Mouse (Mus musculus) CH12.LX (cell line): ENCODE results near the gene Sult1d1. TPM values are rescaled to one million over a fixed set of nuclear protein-coding genes. Genes with fewer than 3 reads are reported as not detected.

Source experiments
- DNase-seq: peaks from one replicate; pipeline ENCODE4 v3.0.0-alpha.2; 2013; ENCODE audit errors: extremely low read depth
- H3K27ac ChIP-seq: 2 replicates; pipeline ENCODE4 v1.5.1; 2012; ENCODE audit warnings: low read depth, mild to moderate bottlenecking, control low read depth, moderate library complexity; ENCODE audit not compliant: insufficient read depth
- H3K27me3 ChIP-seq: replicated peaks from 2 replicates; pipeline ENCODE3; 2012; ENCODE audit warnings: inconsistent platforms
- H3K36me3 ChIP-seq, 2 experiments: replicated peaks in 1 of 2; 2 replicates each; pipeline versions ENCODE3 to v1.6.1; 2012; ENCODE audit warnings: inconsistent platforms in 1 of 2, low read length in 1 of 2, mild to moderate bottlenecking in 1 of 2, mixed read lengths in 1 of 2, moderate library complexity in 1 of 2; ENCODE audit not compliant: control insufficient read depth in 1 of 2, insufficient read depth in 1 of 2
- H3K4me1 ChIP-seq, 2 experiments: 2 replicates each; pipeline ENCODE4 v1.6.1; 2012; ENCODE audit warnings: inconsistent platforms in 1 of 2, moderate library complexity in 1 of 2; ENCODE audit not compliant: insufficient read depth in 2 of 2, control insufficient read depth in 1 of 2
- H3K4me2 ChIP-seq: 2 replicates; pipeline ENCODE4 v1.6.1; 2012; ENCODE audit warnings: low read depth, mild to moderate bottlenecking, control low read depth; ENCODE audit not compliant: poor library complexity, insufficient read depth, severe bottlenecking
- H3K4me3 ChIP-seq, 3 experiments: fragments of 150-350 bp in 1 of 3; sonication (generic) in 1 of 3; replicated peaks in 1 of 3; 2 replicates each; pipeline versions ENCODE3 to v1.5.1; 2011 to 2012; ENCODE audit warnings: low read depth in 2 of 3, low read length in 2 of 3, mild to moderate bottlenecking in 2 of 3, moderate library complexity in 2 of 3, control low read depth in 1 of 3, improper control_type of control experiment in 1 of 3, inconsistent platforms in 1 of 3, mixed read lengths in 1 of 3; ENCODE audit not compliant: poor library complexity in 1 of 3
- H3K79me2 ChIP-seq: replicated peaks from 2 replicates; pipeline ENCODE4 v1.6.1; 2012; ENCODE audit warnings: mild to moderate bottlenecking, moderate library complexity; ENCODE audit not compliant: control insufficient read depth, poor library complexity, insufficient read depth, severe bottlenecking; ENCODE audit errors: extremely low read depth
- H3K9ac ChIP-seq: 2 replicates; pipeline ENCODE4 v1.6.1; 2012; ENCODE audit warnings: low read depth, mild to moderate bottlenecking, control low read depth, moderate library complexity; ENCODE audit not compliant: insufficient read depth
- H3K9me3 ChIP-seq: replicated peaks from 2 replicates; pipeline ENCODE3; 2012; ENCODE audit warnings: low read length, inconsistent platforms, mixed read lengths
- CHD2 ChIP-seq: IDR thresholded peaks from 2 replicates; pipeline ENCODE4 v1.6.1; 2011; ENCODE audit warnings: low read length, improper control_type of control experiment
- CTCF ChIP-seq, 2 experiments: IDR thresholded peaks in 1 of 2; conservative IDR thresholded peaks in 1 of 2; 2 replicates each; pipeline ENCODE4 v1.5.1; 2011 to 2012; ENCODE audit warnings: low read depth in 2 of 2, low read length in 2 of 2, improper control_type of control experiment in 1 of 2, inconsistent platforms in 1 of 2, mild to moderate bottlenecking in 1 of 2, moderate library complexity in 1 of 2
- ELF1 ChIP-seq: IDR thresholded peaks from 2 replicates; pipeline ENCODE4 v1.6.1; 2014; ENCODE audit warnings: low read depth, mild to moderate bottlenecking, inconsistent platforms, low read length, improper control_type of control experiment
- HCFC1 ChIP-seq: IDR thresholded peaks from 2 replicates; pipeline ENCODE4 v1.6.1; 2012; ENCODE audit warnings: low read depth, mild to moderate bottlenecking, inconsistent platforms, low read length, improper control_type of control experiment
- IRF4 ChIP-seq: IDR thresholded peaks from 2 replicates; pipeline ENCODE4 v1.6.1; 2014; ENCODE audit warnings: low read depth, mild to moderate bottlenecking, inconsistent platforms, low read length, improper control_type of control experiment
- JUND ChIP-seq: conservative IDR thresholded peaks from 2 replicates; pipeline ENCODE4 v1.6.1; 2011; ENCODE audit warnings: low read depth, low read length, improper control_type of control experiment
- KAT2A ChIP-seq: IDR thresholded peaks from 2 replicates; pipeline ENCODE4 v1.6.1; 2012; ENCODE audit warnings: low read length, improper control_type of control experiment, inconsistent platforms; ENCODE audit not compliant: insufficient replicate concordance
- MEF2A ChIP-seq: IDR thresholded peaks from 2 replicates; pipeline ENCODE4 v1.6.1; 2014; ENCODE audit warnings: low read depth, mild to moderate bottlenecking, inconsistent platforms, low read length, improper control_type of control experiment, borderline replicate concordance
- NELFE ChIP-seq: IDR thresholded peaks from 2 replicates; pipeline ENCODE4 v1.6.1; 2011; ENCODE audit warnings: low read depth, low read length, improper control_type of control experiment
- NRF1 ChIP-seq: IDR thresholded peaks from 2 replicates; pipeline ENCODE4 v1.6.1; 2014; ENCODE audit warnings: low read depth, mild to moderate bottlenecking, inconsistent platforms, low read length, improper control_type of control experiment, moderate library complexity
- POLR2A ChIP-seq: IDR thresholded peaks from 2 replicates; pipeline ENCODE4 v1.6.1; 2011; ENCODE audit warnings: low read depth, mild to moderate bottlenecking, improper control_type of control experiment, low read length
- POLR2AphosphoS2 ChIP-seq: IDR thresholded peaks from 2 replicates; pipeline ENCODE4 v1.6.1; 2011; ENCODE audit warnings: low read depth, low read length, improper control_type of control experiment
- RCOR1 ChIP-seq: conservative IDR thresholded peaks from 2 replicates; pipeline ENCODE4 v1.6.1; 2012; ENCODE audit warnings: low read depth, mild to moderate bottlenecking, inconsistent platforms, low read length, improper control_type of control experiment
- SMC3 ChIP-seq: IDR thresholded peaks from 2 replicates; pipeline ENCODE4 v1.6.1; 2011; ENCODE audit warnings: low read depth, low read length, improper control_type of control experiment
- TBP ChIP-seq: conservative IDR thresholded peaks from 2 replicates; pipeline ENCODE4 v1.6.1; 2011; ENCODE audit warnings: low read depth, low read length, improper control_type of control experiment
- USF2 ChIP-seq: conservative IDR thresholded peaks from 2 replicates; pipeline ENCODE4 v1.6.1; 2011; ENCODE audit warnings: low read depth, low read length, improper control_type of control experiment
- ZC3H11A ChIP-seq: IDR thresholded peaks from 2 replicates; pipeline ENCODE4 v1.6.1; 2012; ENCODE audit warnings: low read depth, mild to moderate bottlenecking, inconsistent platforms, low read length, improper control_type of control experiment
- ZKSCAN1 ChIP-seq: IDR thresholded peaks from 2 replicates; pipeline ENCODE4 v1.6.1; 2012; ENCODE audit warnings: low read depth, inconsistent platforms, low read length, improper control_type of control experiment, borderline replicate concordance
- ZMIZ1 ChIP-seq: IDR thresholded peaks from 2 replicates; pipeline ENCODE4 v1.6.1; 2012; ENCODE audit warnings: low read depth, mild to moderate bottlenecking, inconsistent platforms, low read length, improper control_type of control experiment
- ZNF384 ChIP-seq: IDR thresholded peaks from 2 replicates; pipeline ENCODE4 v1.6.1; 2012; ENCODE audit warnings: low read depth, low read length, improper control_type of control experiment, inconsistent platforms
- dilution Hi-C: fragments of 300-500 bp; cut with MboI; formaldehyde crosslinking; loops from 2 replicates; pipeline ENCODE4 v1.14.3; 2020; ENCODE audit warnings: low sequenced_read_pairs; ENCODE audit not compliant: extremely low pct_unique_long_range_greater_than_20kb, extremely low pct_ligation_motif_present
- in situ Hi-C: fragments of 300-500 bp; cut with MboI; formaldehyde crosslinking; loops from 3 replicates; pipeline ENCODE4 v1.14.3; 2019; ENCODE audit warnings: low sequenced_read_pairs, low pct_ligation_motif_present, low pct_unique_long_range_greater_than_20kb, mixed read lengths
- polyA plus RNA-seq: library from polyadenylated mRNA; unstranded; fragments of >175 nt; gene quantifications from 2 replicates; pipeline ENCODE4 v1.2.1, GENCODE M21; 2012; ENCODE audit warnings: low read depth; ENCODE audit not compliant: insufficient read length
- total RNA-seq, 2 experiments: library from RNA; depleted of rRNA; stranded (reverse); fragments of 300-350 nt in 1 of 2; fragments of >200 nt in 1 of 2; gene quantifications; 2 replicates each; pipeline ENCODE4 v1.2.3; 2012 to 2014

Sult1d1 gene
- total and polyA plus RNA-seq, 3 experiments = not detected

DNA sequence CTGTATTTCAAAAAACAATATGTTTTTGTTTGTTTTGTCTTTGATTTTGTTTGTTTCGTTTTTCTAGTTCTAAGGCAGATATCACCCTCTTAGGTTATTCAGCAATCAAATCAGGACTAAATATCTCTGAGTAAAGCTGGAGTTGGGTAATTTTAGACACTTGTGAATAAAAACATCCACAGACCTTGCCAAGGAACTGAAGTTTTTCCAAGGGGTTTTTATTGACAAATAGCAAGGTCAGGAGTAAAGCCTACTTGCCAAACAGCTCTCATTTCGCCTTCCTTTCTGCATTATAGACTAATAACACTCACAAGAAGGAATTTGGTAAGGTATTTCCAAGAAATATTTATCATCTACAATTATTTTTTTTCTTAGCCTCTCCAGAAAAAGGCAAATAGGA lies 29.1 kb upstream of the Sult1d1 start:
- no peak overlapping the region for H3K4me2 ChIP-seq
- H3K27ac ChIP-seq = no peak overlapping the region
- DNase-seq = no peak
- H3K4me3 ChIP-seq = no peak overlapping the region
- H3K4me1 ChIP-seq = no peaks in the 10 kb centered on the region
- H3K79me2 ChIP-seq = no peaks in the 10 kb centered on the region
- H3K36me3 ChIP-seq = no peaks in the 10 kb centered on the region
- H3K27me3 ChIP-seq = no peaks in the 10 kb centered on the region
- dilution Hi-C loops = no loop called here
- in situ Hi-C loops = no loop called here
- H3K9ac ChIP-seq = no peak overlapping the region
- no peaks in the 10 kb centered on the region for H3K9me3 ChIP-seq
- TF ChIP-seq ELF1 = no peak
- no peak for TF ChIP-seq KAT2A
- TF ChIP-seq ZKSCAN1 = no peak
- TF ChIP-seq RCOR1 = no peak
- no peak for TF ChIP-seq TBP
- no peak for TF ChIP-seq ZNF384

DNA sequence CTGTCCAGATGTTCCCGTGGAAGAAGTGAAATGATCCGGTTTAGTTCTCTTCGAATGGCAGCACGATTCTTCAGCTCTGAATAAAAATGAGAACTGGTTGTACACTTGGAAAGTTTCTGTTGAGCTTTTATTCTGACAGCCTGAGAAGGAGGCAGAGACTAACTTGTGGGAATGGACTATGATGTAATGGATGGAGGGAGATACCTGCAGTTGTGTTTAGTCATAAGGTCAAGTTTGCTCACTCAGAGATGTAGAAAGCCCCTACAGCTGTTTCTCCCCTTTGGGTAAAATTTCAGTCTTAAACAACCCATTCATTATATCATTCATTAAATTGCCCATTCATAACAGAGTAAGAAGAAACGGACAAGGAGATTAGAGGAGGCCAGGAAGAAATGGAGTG lies 22.7 kb upstream of the Sult1d1 start, which contains the start of gene Sult1e1:
TSS of gene Sult1e1 (minus strand) at position 101 of the 400 bp plus-strand sequence.
- Histone ChIP-seq H3K27ac (no peak within 1 kb of the TSS), H3K36me3 (no peaks in the 10 kb centered on the region), H3K9ac (no peak within 1 kb of the TSS), H3K4me3 (no peak within 1 kb of the TSS), H3K9me3 (no peaks in the 10 kb centered on the region), H3K4me2 (no peak within 1 kb of the TSS), H3K4me1 (no peaks in the 10 kb centered on the region), H3K79me2 (no peaks in the 10 kb centered on the region), H3K27me3 (no peaks in the 10 kb centered on the region)
- no peak for DNase-seq
- TF ChIP-seq MEF2A (no peak), SMC3 (no peak), POLR2AphosphoS2 (no peak), USF2 (no peak), IRF4 (no peak)
- in situ Hi-C loops (no loop called here), dilution Hi-C loops (no loop called here)

DNA sequence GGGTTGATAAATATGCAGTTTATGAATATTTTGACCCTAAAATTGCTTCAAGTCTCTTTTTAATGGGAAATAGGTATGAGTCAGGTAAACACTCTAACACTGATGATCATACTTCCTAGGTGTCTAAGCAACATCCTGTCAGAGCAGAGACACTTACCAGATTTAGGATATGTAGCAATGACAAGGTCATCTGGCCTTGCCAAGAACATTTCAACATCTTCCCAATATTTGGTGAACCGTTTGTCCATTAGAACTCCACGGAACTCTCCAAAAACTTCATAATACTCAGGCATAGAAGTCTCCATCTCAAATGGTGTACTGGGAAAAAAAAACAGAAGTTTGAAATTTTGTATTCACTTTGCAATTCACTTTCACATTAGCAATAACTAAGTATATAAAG lies 21.1 kb upstream of the Sult1d1 start:
- Histone ChIP-seq H3K36me3 (no peaks in the 10 kb centered on the region), H3K9ac (no peak overlapping the region), H3K79me2 (no peaks in the 10 kb centered on the region), H3K9me3 (no peaks in the 10 kb centered on the region), H3K4me2 (no peak overlapping the region), H3K27ac (no peak overlapping the region), H3K4me1 (no peaks in the 10 kb centered on the region), H3K27me3 (no peaks in the 10 kb centered on the region), H3K4me3 (no peak overlapping the region)
- in situ Hi-C loops = no loop called here
- no peak for TF ChIP-seq NRF1
- no peak for TF ChIP-seq NELFE
- TF ChIP-seq CTCF (conservative IDR thresholded peaks at IDR 0.05 in 1 of 2, IDR thresholded peaks at IDR 0.05 in 1 of 2; ENCODE audit: low read depth in 2 of 2, low read length in 2 of 2) = no peak
- TF ChIP-seq KAT2A = no peak
- no peak for TF ChIP-seq CHD2
- no peak for TF ChIP-seq JUND
- TF ChIP-seq HCFC1 = no peak
- TF ChIP-seq MEF2A = no peak
- TF ChIP-seq ZMIZ1 = no peak
- TF ChIP-seq POLR2A = no peak
- no peak for TF ChIP-seq IRF4
- TF ChIP-seq USF2 = no peak
- TF ChIP-seq POLR2AphosphoS2 = no peak
- TF ChIP-seq ZNF384 = no peak
- no peak for TF ChIP-seq ZC3H11A
- dilution Hi-C loops = no loop called here
- DNase-seq = no peak
